Mouse (Mus musculus) lung, postnatal 10 days (tissue): Measurements from ENCODE around the gene Ankrd10.
"Not testable (repeated sequence)": the region's sequence is repeated elsewhere in the genome, so short reads cannot be mapped to it uniquely, and the experiment has no call there.

ENCODE experiments used
- DNase-seq: peaks from one replicate; pipeline ENCODE4 v3.0.0; 2021

Gene Ankrd10

GRCm38 (mm10) chr8:11635611-11636081 is at the start of gene Ankrd10:
Ankrd10 (minus strand) TSS chr8:11635757.
- peak; percentile 98 for DNase-seq

GRCm38 (mm10) chr8:11684558-11684957 is 49.0 kb upstream of the Ankrd10 start:
- no peak for DNase-seq

GRCm38 (mm10) chr8:11668308-11668707 is 32.8 kb upstream of the Ankrd10 start:
- no peak for DNase-seq

- not testable (repeated sequence) for DNase-seq
Observed at GRCm38 (mm10) chr8:11666023-11666716, 30.6 kb upstream of the Ankrd10 start.

GRCm38 (mm10) chr8:11661969-11662368 is 26.4 kb upstream of the Ankrd10 start:
- DNase-seq = no peak

- no peak for DNase-seq
Observed at GRCm38 (mm10) chr8:11650021-11650420, 14.5 kb upstream of the Ankrd10 start.

- peak; percentile 16 for DNase-seq
Observed at GRCm38 (mm10) chr8:11643123-11643522, 7.6 kb upstream of the Ankrd10 start.

- DNase-seq = no peak
Observed at GRCm38 (mm10) chr8:11640606-11641005, 5.0 kb upstream of the Ankrd10 start.

GRCm38 (mm10) chr8:11637531-11637930 is 2.0 kb upstream of the Ankrd10 start:
- no peak for DNase-seq

GRCm38 (mm10) chr8:11636324-11637057 is 934 bp upstream of the Ankrd10 start:
- peak; percentile 92 for DNase-seq

GRCm38 (mm10) chr8:11635012-11635577 is 462 bp downstream of the Ankrd10 start:
- peak; percentile 94 for DNase-seq

- DNase-seq = no peak
Observed at GRCm38 (mm10) chr8:11634331-11635011, 1.1 kb downstream of the Ankrd10 start.

GRCm38 (mm10) chr8:11633414-11633813 is 2.1 kb downstream of the Ankrd10 start:
- no peak for DNase-seq

- peak; percentile 74 for DNase-seq
Observed at GRCm38 (mm10) chr8:11632406-11632805, 3.2 kb downstream of the Ankrd10 start.

- no peak for DNase-seq
Observed at GRCm38 (mm10) chr8:11629206-11629605, 6.4 kb downstream of the Ankrd10 start.

- no peak for DNase-seq
Observed at GRCm38 (mm10) chr8:11628506-11629132, 6.9 kb downstream of the Ankrd10 start.

- no peak for DNase-seq
Observed at GRCm38 (mm10) chr8:11627717-11628116, 7.8 kb downstream of the Ankrd10 start.

- DNase-seq = no peak
Observed at GRCm38 (mm10) chr8:11625084-11625483, 10.5 kb downstream of the Ankrd10 start.

- no peak for DNase-seq
Observed at GRCm38 (mm10) chr8:11619091-11619490, 16.5 kb downstream of the Ankrd10 start.

GRCm38 (mm10) chr8:11618063-11618462 is 17.5 kb downstream of the Ankrd10 start:
- no peak for DNase-seq

GRCm38 (mm10) chr8:11616294-11616693 is 19.3 kb downstream of the Ankrd10 start:
- peak; percentile 75 for DNase-seq

- DNase-seq = no peak
Observed at GRCm38 (mm10) chr8:11614126-11614835, 21.3 kb downstream of the Ankrd10 start.
